Mouse (Mus musculus): ENCODE data around the gene Tuba1c.

DNA sequence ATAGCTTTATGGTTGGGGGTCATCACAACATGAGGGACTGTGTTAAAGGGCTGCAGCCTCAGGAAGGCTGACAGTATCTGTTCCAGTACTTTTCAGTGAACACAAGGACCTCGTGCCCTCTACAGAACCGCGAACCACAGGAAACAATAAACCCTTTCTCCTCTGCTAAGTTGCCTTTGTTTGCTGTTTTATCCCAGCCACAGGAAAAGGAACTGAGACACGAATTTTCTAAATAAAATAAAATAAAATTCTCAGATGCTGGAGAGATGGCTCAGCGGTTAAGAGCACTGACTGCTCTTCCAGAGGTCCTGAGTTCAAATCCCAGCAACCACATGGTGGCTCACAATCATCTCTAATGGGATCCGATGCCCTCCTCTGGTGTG lies 30.9 kb upstream of the Tuba1c start:
- TF ChIP-seq CTCF (IDR thresholded peaks at IDR 0.05; ENCODE audit: low read depth) (no peak), EP300 (IDR thresholded peaks at IDR 0.05; ENCODE audit: low read depth) (no peak)

Data from heart, postnatal 0 days (tissue).